Mouse (Mus musculus) spleen, postnatal 14 days (tissue): ENCODE measurements around the gene Bcat2.
A peak's percentile ranks its signal among the peaks of the same experiment; 100 is the strongest.

Experiments used
- DNase-seq, 2 experiments: peaks; one replicate each; pipeline ENCODE4 v3.0.0; 2021 to 2022; ENCODE audit warnings: low spot score in 2 of 2

Gene Bcat2

GRCm38 (mm10) chr7:45587631-45588592 is 18.0 kb downstream of the Bcat2 start:
- DNase-seq, result no peak

GRCm38 (mm10) chr7:45589173-45589572 is 19.2 kb downstream of the Bcat2 start:
- DNase-seq, result peak; percentile 64 to 79

GRCm38 (mm10) chr7:45589898-45590297 is 19.9 kb downstream of the Bcat2 start:
- no peak for DNase-seq

- no peak for DNase-seq
Observed at GRCm38 (mm10) chr7:45590874-45591273, 20.9 kb downstream of the Bcat2 start.

- DNase-seq, result no peak
Observed at GRCm38 (mm10) chr7:45591880-45592279, 21.9 kb downstream of the Bcat2 start.

GRCm38 (mm10) chr7:45593118-45593815 is 23.3 kb downstream of the Bcat2 start:
- DNase-seq, result peak; percentile 37 to 70

DNA sequence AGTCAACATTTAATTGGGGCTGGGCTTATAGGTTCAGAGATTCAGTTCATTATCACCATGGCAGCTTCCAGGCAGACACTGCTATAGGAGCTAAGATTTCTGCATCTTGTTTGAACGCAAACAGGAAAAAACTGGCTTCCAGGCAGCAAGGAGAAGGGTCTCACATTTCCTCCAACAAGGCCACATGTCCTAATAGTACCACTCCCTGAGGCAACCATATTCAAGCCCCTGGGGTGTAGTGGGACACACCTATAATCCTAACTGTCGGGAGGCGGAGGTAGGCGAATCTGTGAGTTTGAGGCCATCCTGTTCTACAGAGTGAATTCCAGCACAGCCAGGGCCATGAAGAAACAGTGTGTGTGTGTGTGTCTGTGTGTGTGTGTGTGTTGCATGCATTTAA is 25.2 kb downstream of the Bcat2 start:
- no peak for DNase-seq

DNA sequence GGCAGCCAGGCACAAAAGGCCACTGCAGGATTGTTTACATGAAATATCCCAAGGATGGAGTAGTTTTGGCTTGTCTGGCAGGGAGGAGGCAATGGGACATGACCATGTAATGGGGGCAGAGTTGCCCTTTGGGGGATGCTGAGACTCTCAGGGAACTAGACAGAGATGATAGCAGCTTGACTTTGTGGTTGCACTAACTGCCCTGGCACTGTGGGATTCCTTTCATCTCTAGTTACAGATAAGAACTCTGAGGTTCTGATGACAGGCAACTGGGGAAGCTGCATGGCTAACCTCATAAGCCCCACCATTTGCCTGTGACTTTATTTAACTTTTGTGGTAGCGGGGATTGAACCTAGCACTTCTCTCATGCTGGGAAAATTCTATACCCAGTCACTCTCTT is 26.2 kb downstream of the Bcat2 start:
- no peak for DNase-seq

DNA sequence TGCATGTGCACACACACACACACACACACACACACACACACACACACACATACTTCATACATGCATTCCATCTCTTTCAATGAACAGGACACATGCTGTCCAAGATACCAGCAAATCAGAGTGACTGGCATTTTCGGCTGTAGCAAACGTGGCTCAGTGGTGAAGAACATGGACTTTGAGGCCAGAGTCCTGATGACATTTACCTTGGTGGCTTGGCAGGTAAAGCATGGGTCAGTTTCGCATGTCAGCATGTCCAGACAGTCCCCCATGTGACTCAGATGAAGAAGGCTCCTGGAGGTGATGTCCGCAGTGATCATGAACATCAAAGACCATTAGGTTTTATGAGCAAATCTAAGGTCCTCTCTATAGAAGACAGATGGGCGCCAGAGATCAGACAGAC is 27.1 kb downstream of the Bcat2 start:
- DNase-seq, result no peak

DNA sequence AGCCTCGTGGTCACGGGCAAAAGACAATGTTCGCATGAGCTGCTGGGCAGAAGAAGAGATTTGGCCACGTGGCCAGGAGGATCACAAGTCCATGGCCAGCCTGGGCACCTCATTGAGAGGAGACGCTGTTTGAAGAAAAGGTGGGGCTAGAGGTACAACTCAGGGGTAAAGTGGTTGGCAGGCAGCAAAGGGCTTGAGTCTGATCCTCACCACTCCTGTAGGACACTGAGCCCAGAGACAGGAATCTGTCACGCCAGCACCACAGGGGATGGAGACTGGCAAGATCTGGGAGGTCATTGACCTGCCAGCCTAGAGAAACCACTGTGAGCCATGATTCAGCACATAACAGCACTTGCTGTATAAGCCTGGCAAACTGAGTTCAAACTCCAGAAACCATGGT is 27.6 kb downstream of the Bcat2 start:
- no peak for DNase-seq

GRCm38 (mm10) chr7:45598960-45599879 is 29.3 kb downstream of the Bcat2 start:
- DNase-seq, result no peak

GRCm38 (mm10) chr7:45605704-45606289 is 35.8 kb downstream of the Bcat2 start:
- no peak for DNase-seq

- DNase-seq, result no peak
Observed at GRCm38 (mm10) chr7:45609511-45609910, 39.6 kb downstream of the Bcat2 start.

DNA sequence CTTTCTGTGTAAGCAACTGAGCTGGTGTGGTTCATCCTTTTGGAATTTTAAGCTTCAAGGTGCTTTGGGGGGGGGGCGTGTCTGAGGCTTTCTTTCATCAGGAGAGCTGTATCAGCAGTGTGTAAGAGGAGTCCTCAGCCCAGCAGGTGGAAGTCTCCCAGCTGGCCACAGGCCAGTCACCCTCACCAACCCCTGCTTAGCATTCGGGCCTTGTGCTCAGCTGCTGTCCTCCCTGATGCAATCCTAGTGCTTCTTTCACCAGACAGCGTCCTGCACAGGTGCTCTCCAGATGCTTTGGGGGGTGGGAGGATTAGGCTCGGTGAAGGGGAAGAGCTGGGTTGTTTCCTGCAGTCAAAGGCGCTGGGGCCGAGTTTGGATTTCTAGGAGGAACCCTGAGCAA is 46.3 kb downstream of the Bcat2 start:
- no peak for DNase-seq

DNA sequence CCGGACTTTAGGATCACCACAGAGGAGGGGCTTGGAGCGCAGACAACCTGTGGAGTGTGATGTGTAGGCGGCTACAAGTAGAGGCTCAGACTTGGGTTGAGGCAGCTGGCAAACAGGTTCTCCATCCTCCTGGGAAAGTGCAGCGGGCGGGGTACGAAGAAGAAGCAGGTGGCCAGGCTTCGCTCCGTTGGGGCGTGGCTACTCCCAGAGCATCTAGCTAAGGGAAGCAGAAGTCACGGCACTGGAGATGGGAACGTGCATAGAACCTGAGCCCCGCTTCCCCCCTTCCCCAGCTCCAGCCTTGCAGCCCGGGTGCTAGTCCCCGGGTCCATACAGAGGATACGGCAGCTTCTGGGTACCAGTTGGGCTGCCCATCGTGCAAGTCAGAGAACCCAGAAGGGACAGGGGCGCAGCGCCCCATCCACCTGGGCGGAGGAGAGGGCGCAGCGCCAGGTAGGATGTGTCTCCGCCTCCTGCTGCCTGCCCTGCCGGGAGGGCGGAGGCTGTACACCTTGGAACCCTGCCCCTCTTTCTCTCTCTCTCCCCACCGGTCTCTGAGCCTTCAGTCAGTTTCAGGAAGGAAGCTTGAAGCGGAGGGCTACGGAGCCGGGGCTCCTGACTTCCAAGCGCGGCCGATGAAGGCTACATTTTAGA is 47.2 kb downstream of the Bcat2 start, which contains the start of gene Fut1:
Gene Fut1, plus strand, starts transcription at position 248 of the 654 bp plus-strand sequence.
- no peak for DNase-seq

- no peak for DNase-seq
Observed at GRCm38 (mm10) chr7:45618316-45618715, 48.4 kb downstream of the Bcat2 start.

- DNase-seq, result no peak
Observed at GRCm38 (mm10) chr7:45619592-45619991, 49.6 kb downstream of the Bcat2 start.

- no peak for DNase-seq
Observed at GRCm38 (mm10) chr7:45621443-45621842, 51.5 kb downstream of the Bcat2 start, which contains the start of gene Izumo1. TSS of gene Izumo1 (plus strand) at chr7:45621811.

GRCm38 (mm10) chr7:45623507-45623906 is 53.6 kb downstream of the Bcat2 start:
- no peak for DNase-seq

- no peak for DNase-seq
Observed at GRCm38 (mm10) chr7:45624718-45625117, 54.8 kb downstream of the Bcat2 start.

GRCm38 (mm10) chr7:45625481-45625880 is 55.5 kb downstream of the Bcat2 start:
- no peak for DNase-seq
